ENCODE assay signal across 8 mouse cellular contexts in the genomic region with DNA sequence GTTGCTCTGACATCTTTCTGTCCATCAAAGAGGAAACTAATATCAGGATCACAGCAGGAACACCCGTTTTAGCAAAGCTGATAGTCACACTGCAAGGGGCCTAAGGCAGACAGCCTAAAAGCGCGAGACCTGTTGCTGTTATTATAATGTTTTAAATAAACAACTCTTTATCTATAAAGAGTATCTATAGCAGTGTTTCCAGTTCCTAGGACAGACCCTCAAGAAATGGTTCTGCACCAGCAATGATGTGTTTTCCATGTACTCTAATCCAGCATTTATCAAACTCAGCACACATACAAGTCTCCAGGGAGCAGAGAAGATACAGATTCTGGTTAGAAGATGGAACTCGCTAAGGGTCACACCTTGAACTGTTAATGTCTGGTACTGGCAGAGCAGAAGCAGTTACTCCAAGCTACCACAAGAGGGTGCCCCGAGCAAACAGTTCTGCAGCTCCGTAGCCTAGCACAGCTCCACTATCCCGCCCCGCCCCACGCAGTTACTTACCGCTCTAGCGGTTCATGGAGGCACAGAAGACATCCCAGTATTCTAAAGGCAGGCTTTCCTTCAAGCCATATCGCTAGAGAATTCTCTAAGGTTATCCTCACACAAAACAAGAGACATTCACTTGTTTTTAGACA.
DNase-seq lines count a peak whose midpoint lies in the region; ATAC-seq and TF ChIP-seq lines count a peak whose summit lies in the region.

No protein-coding gene starts in this region.

- H3K36me3 ChIP-seq in midbrain, embryonic 10.5 days, result no peaks in the 10 kb centered on the region

- peak; percentile 64 for ATAC-seq in inflammation-experienced regulatory T-cells, adult 6 months

- H3K4me3 ChIP-seq in cortical plate, adult 2 months (ENCODE audit: insufficient read depth, low read length), result no peak overlapping the region
- H3K4me3 ChIP-seq in midbrain, embryonic 10.5 days, result no peak overlapping the region

- no peak for TF ChIP-seq POLR2A in cortical plate, adult 2 months (IDR thresholded peaks at IDR 0.05; ENCODE audit: extremely low read depth, insufficient read depth, low read length)

- H3K27me3 ChIP-seq in midbrain, embryonic 10.5 days (ENCODE audit: low read depth, poor library complexity, severe bottlenecking), result no peaks in the 10 kb centered on the region

- WGBS in midbrain, embryonic 10.5 days, result 20% methylated on average over 12 of the region's 12 CpGs

- H3K4me1 ChIP-seq in cortical plate, adult 2 months (ENCODE audit: control insufficient read depth, insufficient read depth, low read length), result no peaks in the 10 kb centered on the region
- no peaks in the 10 kb centered on the region for H3K4me1 ChIP-seq in midbrain, embryonic 10.5 days

- TF ChIP-seq CTCF in cortical plate, adult 2 months (IDR thresholded peaks at IDR 0.05; ENCODE audit: extremely low read depth, insufficient read depth, low read length), result peak; percentile 89

- H3K27ac ChIP-seq in cortical plate, adult 2 months (ENCODE audit: insufficient read depth, low read length), result no peak overlapping the region
- no peak overlapping the region for H3K27ac ChIP-seq in midbrain, embryonic 10.5 days (replicated peaks)

- peak; percentile 83 for DNase-seq in adipocyte (ENCODE audit: low spot score)
- peak; percentile 28 to 44 for DNase-seq in gastrocnemius, adult 8-10 months (ENCODE audit: low spot score in 2 of 2)
- DNase-seq in left cerebral cortex, adult 8-10 months (ENCODE audit: low spot score in 2 of 2), result peak; percentile 57 to 59
- DNase-seq in midbrain, embryonic 10.5 days (ENCODE audit: low spot score), result peak; percentile 74
- peak; percentile 85 for DNase-seq in right cerebral cortex, postnatal 4 days
- DNase-seq in yolk sac, embryonic 10.5 days (ENCODE audit: low spot score), result peak; percentile 47

- H3K9me3 ChIP-seq in midbrain, embryonic 10.5 days (replicated peaks), result no peaks in the 10 kb centered on the region
